Mouse (Mus musculus) heart, postnatal 0 days (tissue): ENCODE measurements around the gene Prss35.

Source experiments
- CTCF ChIP-seq: IDR thresholded peaks from 2 replicates; pipeline ENCODE4 v1.5.1; 2016; ENCODE audit warnings: antibody characterized with exemption, control low read depth, low read depth
- EP300 ChIP-seq: IDR thresholded peaks from 2 replicates; pipeline ENCODE4 v1.6.1; 2016; ENCODE audit warnings: antibody characterized with exemption, low read depth

DNA sequence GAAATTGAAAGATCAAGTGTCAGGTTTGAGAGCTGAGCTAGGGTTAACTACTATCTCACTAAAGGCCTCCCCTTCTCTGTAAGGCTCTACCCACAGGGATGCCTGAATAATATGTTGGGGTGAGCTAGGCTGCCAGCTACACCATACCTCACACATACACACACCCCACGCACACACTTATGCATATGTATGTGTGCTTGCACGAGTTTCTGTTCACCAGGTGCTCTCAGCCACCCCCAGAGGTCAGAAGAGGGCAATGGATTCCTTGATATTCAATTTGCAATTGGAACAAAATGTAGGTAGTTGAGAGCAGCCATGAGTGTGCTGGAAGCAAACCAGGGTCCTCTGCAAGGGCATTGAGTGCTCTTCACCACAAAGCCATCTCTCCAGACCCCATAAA, 20.6 kb downstream of the Prss35 start:
- TF ChIP-seq CTCF (no peak), EP300 (no peak)
